Mouse (Mus musculus): ENCODE measurements around the gene Carmil3.

Gene Carmil3

GRCm38 (mm10) chr14:55495509-55496240 lies 5.2 kb downstream of the Carmil3 start:
- DNase-seq (ENCODE audit: low read depth), result no peak

GRCm38 (mm10) chr14:55496761-55497448 lies 6.5 kb downstream of the Carmil3 start:
- no peak for DNase-seq (ENCODE audit: low read depth)

GRCm38 (mm10) chr14:55497449-55497821 lies 7.0 kb downstream of the Carmil3 start:
- DNase-seq (ENCODE audit: low read depth), result peak; percentile 85

GRCm38 (mm10) chr14:55505612-55506011 lies 15.2 kb downstream of the Carmil3 start:
- no peak for DNase-seq (ENCODE audit: low read depth)

- no peak for DNase-seq (ENCODE audit: low read depth)
Measured at GRCm38 (mm10) chr14:55507801-55508200, 17.4 kb downstream of the Carmil3 start.

GRCm38 (mm10) chr14:55509540-55509939 lies 19.1 kb downstream of the Carmil3 start:
- DNase-seq (ENCODE audit: low read depth), result no peak

- DNase-seq (ENCODE audit: low read depth), result no peak
Measured at GRCm38 (mm10) chr14:55510125-55510731, 19.8 kb downstream of the Carmil3 start, which contains the start of gene Cpne6. Cpne6 (plus strand) TSS chr14:55510445.

- DNase-seq (ENCODE audit: low read depth), result no peak
Measured at GRCm38 (mm10) chr14:55511037-55511436, 20.6 kb downstream of the Carmil3 start.

GRCm38 (mm10) chr14:55513927-55514326 lies 23.5 kb downstream of the Carmil3 start:
- no peak for DNase-seq (ENCODE audit: low read depth)

- DNase-seq (ENCODE audit: low read depth), result no peak
Measured at GRCm38 (mm10) chr14:55515846-55516245, 25.4 kb downstream of the Carmil3 start.

GRCm38 (mm10) chr14:55518897-55519296 lies 28.4 kb downstream of the Carmil3 start:
- no peak for DNase-seq (ENCODE audit: low read depth)

- no peak for DNase-seq (ENCODE audit: low read depth)
Measured at GRCm38 (mm10) chr14:55519604-55520003, 29.2 kb downstream of the Carmil3 start.

- no peak for DNase-seq (ENCODE audit: low read depth)
Measured at GRCm38 (mm10) chr14:55520451-55521361, 30.3 kb downstream of the Carmil3 start.

- no peak for DNase-seq (ENCODE audit: low read depth)
Measured at GRCm38 (mm10) chr14:55524062-55524461, 33.6 kb downstream of the Carmil3 start.

- DNase-seq (ENCODE audit: low read depth), result no peak
Measured at GRCm38 (mm10) chr14:55524785-55525184, 34.3 kb downstream of the Carmil3 start, which contains the start of gene Nrl. Nrl (minus strand) TSS chr14:55524981.

GRCm38 (mm10) chr14:55526674-55527073 lies 36.2 kb downstream of the Carmil3 start:
- no peak for DNase-seq (ENCODE audit: low read depth)

GRCm38 (mm10) chr14:55527940-55528339 lies 37.5 kb downstream of the Carmil3 start:
- DNase-seq (ENCODE audit: low read depth), result peak; percentile 50

- DNase-seq (ENCODE audit: low read depth), result no peak
Measured at GRCm38 (mm10) chr14:55536116-55536745, 45.8 kb downstream of the Carmil3 start.

- peak; percentile 85 for DNase-seq (ENCODE audit: low read depth)
Measured at GRCm38 (mm10) chr14:55540067-55540786, 49.8 kb downstream of the Carmil3 start, which contains the start of gene Pck2. Pck2 (plus strand) TSS chr14:55540266.

- DNase-seq (ENCODE audit: low read depth), result no peak
Measured at GRCm38 (mm10) chr14:55540787-55541321, 50.4 kb downstream of the Carmil3 start.

Measured in c-Kit-positive CD71-negative TER-119-negative erythroid progenitor cells, embryonic 14.5 days (primary cell).